Mouse (Mus musculus) left cerebral cortex, adult 2 months (tissue): ENCODE data around the gene Tnrc6c. TPM values are rescaled to one million over a fixed set of nuclear protein-coding genes. Genes with fewer than 3 reads are reported as not detected.

Experiments
- DNase-seq, 2 experiments: peaks; one replicate each; pipeline ENCODE4 v3.0.0; 2021 to 2022; ENCODE audit warnings: low spot score in 2 of 2, mixed read lengths in 1 of 2; ENCODE audit errors: extremely low spot score in 1 of 2
- H3K27ac ChIP-seq: fragments of 200-600 bp; 2 replicates; pipeline ENCODE4 v1.8.1; 2022
- H3K4me3 ChIP-seq: fragments of 200-600 bp; 2 replicates; pipeline ENCODE4 v1.8.1; 2022
- CTCF ChIP-seq: fragments of 200-600 bp; IDR thresholded peaks from 2 replicates; pipeline ENCODE4 v1.8.1; 2022; ENCODE audit warnings: antibody characterized with exemption, mild to moderate bottlenecking, moderate library complexity
- intact Hi-C: fragments of 180-260 bp; cut with DNase I; formaldehyde crosslinking; loops from one replicate; pipeline ENCODE4 v1.15.1; 2025
- total RNA-seq, 2 experiments: library from RNA; stranded (reverse); gene quantifications; 2 replicates each; pipeline ENCODE4 v1.2.3; 2021

The Tnrc6c gene
- total RNA-seq, 2 experiments from 2014 or later: 58.5 to 62.9 TPM

DNA sequence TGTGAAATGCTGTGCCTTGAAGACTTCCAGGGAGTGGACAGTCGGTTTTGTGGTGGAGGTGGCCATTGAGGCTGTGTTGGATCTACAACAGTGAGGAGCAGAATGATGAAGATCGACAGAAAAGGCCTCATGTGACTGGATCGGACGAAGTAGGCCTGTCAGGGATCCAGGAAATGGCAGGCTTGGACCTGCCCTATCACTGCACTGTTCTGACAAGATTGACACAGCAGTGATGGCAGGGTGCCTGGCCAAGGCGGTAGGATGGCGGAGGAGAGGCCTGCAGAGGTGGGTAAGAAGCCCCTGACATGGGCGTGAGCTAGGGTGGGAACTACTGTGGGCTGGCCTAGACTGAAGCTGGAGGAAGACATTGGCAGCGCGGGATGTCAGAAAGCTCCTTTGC lies 110.2 kb downstream of the Tnrc6c start:
- TF ChIP-seq CTCF: no peak
- no peak for DNase-seq
- no peak overlapping the region for H3K4me3 ChIP-seq
- intact Hi-C loops: no loop called here
- no peak overlapping the region for H3K27ac ChIP-seq

DNA sequence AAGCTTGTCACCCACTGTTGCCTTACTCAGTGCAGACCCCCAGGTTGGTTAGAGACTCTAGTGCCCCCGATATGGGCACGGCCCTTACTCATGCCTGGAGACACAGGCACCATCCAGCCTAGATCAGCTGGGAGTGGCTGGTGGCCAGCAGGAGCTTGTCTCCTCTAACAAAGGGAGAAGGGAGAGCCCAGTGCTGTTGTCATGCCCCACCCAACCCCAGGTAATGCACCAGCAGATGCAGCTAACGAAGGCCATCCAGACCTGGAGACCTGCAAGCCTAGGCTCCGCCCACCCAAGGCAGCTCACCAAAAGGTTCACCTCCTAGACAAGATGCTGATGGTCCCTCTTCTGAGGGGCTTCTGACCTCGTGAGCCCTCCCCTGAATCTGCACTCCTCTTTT lies 111.3 kb downstream of the Tnrc6c start:
- intact Hi-C loops: no loop called here
- DNase-seq: no peak
- no peak for TF ChIP-seq CTCF
- H3K27ac ChIP-seq: no peak overlapping the region
- H3K4me3 ChIP-seq: no peak overlapping the region

DNA sequence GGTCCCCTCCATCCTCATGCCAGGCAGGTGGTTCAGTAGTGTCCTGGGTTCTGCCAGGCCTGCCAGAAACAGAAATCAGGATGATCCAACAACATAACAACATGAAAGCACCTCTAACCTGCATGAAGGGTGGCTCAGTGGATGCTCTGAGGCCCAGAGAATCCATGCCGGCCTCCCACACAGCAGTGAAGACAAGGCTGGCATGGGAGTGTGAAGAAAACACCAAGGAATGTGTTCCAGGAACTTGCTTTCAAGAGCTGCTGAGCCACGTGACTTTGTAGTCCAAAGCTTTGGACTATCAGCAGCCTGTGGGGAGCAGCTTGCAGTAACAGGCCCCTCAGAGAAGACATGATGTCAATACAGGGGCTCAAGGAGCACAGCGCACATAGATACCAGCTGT lies 112.2 kb downstream of the Tnrc6c start:
- H3K27ac ChIP-seq: peak overlapping the region; percentile 40; the same call in 1 of the 2 replicates
- TF ChIP-seq CTCF: no peak
- intact Hi-C loops: no loop called here
- no peak for DNase-seq
- H3K4me3 ChIP-seq: no peak overlapping the region

DNA sequence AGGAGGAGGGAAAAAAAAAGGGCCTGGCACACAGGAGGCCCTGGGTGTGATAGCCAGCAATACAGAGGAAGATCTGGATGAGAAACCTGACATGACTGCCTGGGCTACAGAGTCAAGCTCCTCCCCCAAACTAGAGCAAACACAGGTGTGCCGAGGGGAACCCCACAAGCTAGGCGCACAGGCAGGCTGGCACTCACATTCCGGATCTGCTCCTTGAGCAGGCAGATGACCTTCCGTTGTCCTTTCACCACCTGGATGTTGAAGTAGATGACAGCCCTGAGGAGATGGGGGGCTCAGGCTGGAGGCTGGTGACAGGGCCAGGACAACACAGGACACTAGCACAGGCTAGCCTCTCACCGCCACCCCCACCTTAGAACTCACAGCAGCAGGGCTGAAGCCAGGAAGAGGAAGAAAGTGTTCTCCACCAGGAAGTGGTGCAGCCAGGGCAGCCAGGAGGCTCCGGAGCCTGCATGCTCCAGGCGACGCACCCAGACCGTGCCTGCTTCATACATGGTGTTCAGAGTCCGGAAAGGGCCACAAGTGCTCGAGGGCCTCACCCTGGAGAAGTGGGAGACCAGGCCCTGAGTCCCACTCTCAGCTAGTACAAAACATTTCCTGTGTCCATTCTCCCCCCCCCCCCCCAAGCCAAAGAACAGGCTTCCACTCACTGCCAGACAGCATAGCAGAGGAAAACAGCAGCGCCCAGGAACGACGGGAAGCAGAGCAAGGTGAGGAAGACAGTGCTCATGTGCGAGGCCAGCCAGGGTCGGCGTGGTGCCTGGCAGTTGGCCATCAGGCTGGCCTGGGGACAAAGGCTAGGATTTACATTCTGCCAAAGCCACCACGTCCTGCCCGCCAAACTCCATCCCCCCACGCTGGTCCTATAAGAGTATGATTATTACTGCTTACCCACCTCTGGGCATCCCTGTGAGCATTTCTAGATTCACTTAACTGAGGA lies 114.9 kb downstream of the Tnrc6c start:
- intact Hi-C loops: no loop called here
- H3K4me3 ChIP-seq: no peak overlapping the region
- H3K27ac ChIP-seq: no peak overlapping the region
- TF ChIP-seq CTCF: no peak
- DNase-seq: no peak

DNA sequence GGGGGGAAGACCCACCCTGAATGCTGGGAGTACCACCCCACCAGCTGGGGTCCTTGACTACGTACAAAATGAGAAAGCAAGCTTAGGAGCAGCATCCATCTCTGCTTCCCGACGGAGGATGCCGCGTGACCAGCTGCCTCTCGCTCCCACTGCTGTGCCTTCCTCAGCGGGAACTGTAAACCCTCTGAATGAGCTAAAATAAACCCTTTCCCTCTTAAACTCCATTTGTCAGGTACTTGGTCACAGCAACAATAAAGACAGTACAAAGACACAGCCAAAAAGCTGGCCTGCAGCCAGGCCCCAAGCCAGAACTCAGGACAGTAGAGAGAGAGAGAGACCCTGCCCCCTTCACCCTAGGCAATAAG lies 115.6 kb downstream of the Tnrc6c start:
- no peak for DNase-seq
- intact Hi-C loops: no loop called here
- TF ChIP-seq CTCF: no peak
- H3K27ac ChIP-seq: no peak overlapping the region
- no peak overlapping the region for H3K4me3 ChIP-seq

DNA sequence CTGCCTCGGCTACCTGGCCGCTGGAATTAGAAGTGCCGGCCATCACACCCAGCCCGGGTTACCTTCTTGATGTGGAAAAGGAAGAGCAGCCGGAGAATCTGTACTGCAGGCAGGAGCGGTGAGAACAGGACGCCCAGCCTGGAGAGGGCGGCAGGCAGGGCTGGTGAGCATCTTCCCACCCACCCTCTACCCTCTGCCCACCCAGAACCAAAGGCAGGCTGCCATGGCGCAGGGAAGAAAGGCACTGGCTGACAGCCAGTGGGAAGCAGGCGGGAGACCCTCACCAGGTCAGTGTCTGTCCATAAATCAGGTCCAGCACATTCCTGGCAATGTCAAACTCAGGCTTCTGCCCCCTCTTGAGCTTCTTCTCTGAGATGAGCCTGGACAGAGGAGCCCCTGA lies 116.3 kb downstream of the Tnrc6c start:
- DNase-seq: no peak
- intact Hi-C loops: no loop called here
- Histone ChIP-seq H3K27ac (no peak overlapping the region), H3K4me3 (no peak overlapping the region)
- TF ChIP-seq CTCF: no peak

DNA sequence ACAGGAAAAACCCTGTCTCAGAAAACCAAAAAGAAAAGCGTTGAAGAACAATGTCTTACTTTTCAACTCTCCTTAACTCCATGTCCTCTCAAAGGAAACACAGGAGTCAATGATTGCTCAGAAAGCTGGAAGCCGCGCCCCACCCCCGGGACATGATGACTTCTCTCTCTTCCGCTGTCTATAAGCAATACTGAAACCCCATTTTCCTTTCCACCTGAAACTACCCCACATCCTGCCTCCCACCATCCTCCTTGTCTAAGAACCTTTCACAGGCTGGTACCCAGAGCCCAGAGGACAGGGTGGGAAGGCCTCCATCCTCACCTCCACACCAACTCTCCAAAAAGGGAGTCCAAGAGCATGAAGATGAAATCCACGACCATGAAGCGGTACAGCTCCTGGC lies 118.3 kb downstream of the Tnrc6c start:
- H3K27ac ChIP-seq: no peak overlapping the region
- no peak for DNase-seq
- no peak overlapping the region for H3K4me3 ChIP-seq
- intact Hi-C loops: no loop called here
- TF ChIP-seq CTCF: no peak

DNA sequence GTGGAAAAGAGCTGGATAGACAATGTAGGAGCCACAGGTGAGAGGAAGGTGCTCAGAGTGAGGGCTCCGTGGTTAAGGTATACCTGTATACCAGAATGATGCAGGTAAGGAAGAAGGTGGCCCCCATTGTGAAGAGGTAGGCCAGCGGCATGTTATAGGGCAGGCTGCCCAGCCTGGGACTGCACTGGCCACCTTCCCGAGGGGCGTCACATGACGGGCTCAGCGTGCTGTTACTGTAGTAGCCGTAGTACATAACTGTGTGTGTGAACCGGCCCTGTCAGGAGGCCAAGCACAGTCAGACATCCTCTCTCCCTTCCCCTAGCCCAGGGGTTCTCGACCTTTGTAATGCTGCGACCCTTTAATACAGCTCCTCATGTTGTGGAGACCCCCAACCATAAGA lies 120.8 kb downstream of the Tnrc6c start:
- no peak for TF ChIP-seq CTCF
- no peak for DNase-seq
- Histone ChIP-seq H3K4me3 (no peak overlapping the region), H3K27ac (no peak overlapping the region)
- intact Hi-C loops: no loop called here

DNA sequence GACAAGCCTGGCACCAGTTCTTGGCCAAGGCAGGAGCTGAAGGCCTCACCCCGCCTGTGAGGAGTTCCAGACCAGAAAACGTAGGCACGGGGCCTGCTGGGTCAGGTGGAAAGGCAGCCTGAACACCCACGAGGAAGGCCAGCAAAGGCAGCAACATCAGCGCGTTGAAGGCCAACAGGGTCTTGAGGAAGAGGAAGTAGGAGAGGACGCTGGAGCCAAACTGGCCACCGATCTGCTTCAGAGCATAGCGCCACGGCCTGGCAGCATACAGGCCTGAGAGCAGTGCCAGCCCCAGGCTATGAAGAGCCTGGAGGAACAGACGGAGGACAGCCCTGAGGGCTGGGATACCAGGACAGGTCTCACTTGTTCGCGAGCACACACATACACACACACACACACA lies 121.5 kb downstream of the Tnrc6c start:
- intact Hi-C loops: no loop called here
- H3K4me3 ChIP-seq: no peak overlapping the region
- TF ChIP-seq CTCF: no peak
- no peak overlapping the region for H3K27ac ChIP-seq
- DNase-seq: no peak

DNA sequence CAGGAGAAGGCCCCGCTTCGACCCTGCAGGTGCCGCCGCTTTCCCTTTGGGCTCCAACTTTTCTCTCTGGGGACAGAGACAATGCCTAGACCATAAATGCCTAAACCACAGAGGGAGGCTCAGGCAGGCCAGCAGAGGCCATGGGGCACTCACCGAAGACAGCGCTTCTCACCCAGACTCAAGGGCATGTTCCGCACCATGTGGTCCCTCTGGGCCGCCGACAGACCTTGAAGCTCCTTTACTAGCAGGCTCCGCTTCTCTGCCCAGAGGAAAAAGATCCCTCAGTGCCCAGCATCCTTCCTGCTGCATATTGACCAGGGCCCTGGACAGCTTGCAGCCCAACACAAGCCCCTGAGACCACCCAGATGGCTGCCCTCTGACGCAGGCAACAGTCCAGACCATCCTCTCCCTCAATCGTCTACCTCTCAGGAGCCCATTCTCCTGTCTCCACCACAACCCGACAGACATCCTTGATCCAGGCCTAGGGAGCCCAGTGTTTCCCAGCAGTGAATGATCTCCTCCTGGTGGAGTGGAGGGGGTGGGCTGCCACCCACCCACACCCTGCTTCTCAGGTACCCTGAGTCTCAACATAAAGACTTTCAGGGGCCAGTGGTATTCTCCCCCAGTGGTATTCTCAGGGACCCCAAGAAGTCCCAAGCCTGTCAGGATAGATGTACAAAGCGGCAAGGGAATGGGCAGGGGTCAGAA lies 122.2 kb downstream of the Tnrc6c start:
- TF ChIP-seq CTCF: no peak
- DNase-seq: no peak
- intact Hi-C loops: no loop called here
- no peak overlapping the region for H3K4me3 ChIP-seq
- no peak overlapping the region for H3K27ac ChIP-seq

DNA sequence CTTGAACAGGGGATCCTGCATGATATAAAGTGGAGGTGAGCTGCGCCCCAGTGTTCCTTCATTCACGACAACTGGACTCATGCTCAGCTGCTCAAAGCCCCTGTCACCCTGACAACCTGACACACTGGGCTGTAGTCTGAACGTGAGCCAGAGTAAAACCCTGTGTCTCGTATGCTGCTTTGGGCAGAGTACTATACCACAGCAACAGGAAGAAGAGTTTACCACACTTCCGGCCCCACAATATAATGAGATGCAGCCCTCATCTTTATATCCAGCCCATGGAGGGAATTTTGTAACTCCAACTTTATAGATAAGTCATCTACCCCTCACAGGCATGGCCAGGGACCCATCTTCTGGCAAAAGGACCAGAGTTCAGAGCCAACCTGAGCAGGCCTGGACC lies 123.0 kb downstream of the Tnrc6c start:
- H3K4me3 ChIP-seq: no peak overlapping the region
- intact Hi-C loops: no loop called here

DNA sequence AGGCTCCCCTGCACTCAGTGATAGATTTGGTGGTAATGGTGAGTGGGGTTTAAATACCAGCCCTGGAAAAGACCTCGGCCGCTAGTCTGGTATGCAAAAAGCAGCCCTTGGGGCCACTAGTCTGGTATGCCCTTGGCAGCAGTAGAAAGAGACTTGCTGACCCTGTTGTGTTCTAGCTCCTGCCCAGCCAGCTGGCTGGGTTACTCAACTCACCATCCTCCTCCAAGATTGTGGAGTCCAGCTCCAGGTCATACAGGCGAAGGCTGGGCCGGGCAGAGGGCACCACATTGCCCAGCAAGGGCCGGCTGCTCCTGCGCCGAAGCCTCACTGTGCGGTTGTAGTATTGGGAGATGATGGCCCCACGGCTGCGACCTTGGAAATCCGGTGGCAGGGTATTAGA lies 123.9 kb downstream of the Tnrc6c start:
- intact Hi-C loops: no loop called here
- Histone ChIP-seq H3K4me3 (no peak overlapping the region), H3K27ac (no peak overlapping the region)
- TF ChIP-seq CTCF: no peak
- DNase-seq: no peak

More for the DNA sequence above, 123.0 kb downstream of the Tnrc6c start:
- TF ChIP-seq CTCF: no peak
- no peak for DNase-seq
- H3K27ac ChIP-seq: no peak overlapping the region
